Mouse (Mus musculus): ENCODE measurements around the gene Gpr107.

- TF ChIP-seq CTCF (IDR thresholded peaks at IDR 0.05; ENCODE audit: low read depth) (no peak), EP300 (IDR thresholded peaks at IDR 0.05; ENCODE audit: low read depth) (no peak)
These were observed 58.2 kb downstream of the Gpr107 start for GRCm38 (mm10) chr2:31210144-31210847.

All from liver, embryonic 14.5 days (tissue).